Mouse (Mus musculus): ENCODE data around the gene Cacna1d. TPM values are rescaled to one million over a fixed set of nuclear protein-coding genes. Genes with fewer than 3 reads are reported as not detected.

The Cacna1d gene
- polyA plus RNA-seq, 1 experiment from 2014 or later: 2.3 TPM

- 88% methylated on average over 11 of the region's 11 CpGs for WGBS
- H3K36me3 ChIP-seq: peaks cover 63% of the 10 kb centered on the region
Measured at GRCm38 (mm10) chr14:29996000-29996751, 495.1 kb downstream of the Cacna1d start.

GRCm38 (mm10) chr14:29994976-29995375 is 496.3 kb downstream of the Cacna1d start:
- H3K9me3 ChIP-seq: no peaks in the 10 kb centered on the region
- H3K4me1 ChIP-seq: no peaks in the 10 kb centered on the region
- no peaks in the 10 kb centered on the region for H3K27me3 ChIP-seq
- no peak for ATAC-seq (ENCODE audit: insufficient number of reproducible peaks, low FRiP score, low TSS enrichment, low read depth)
- no peak overlapping the region for H3K9ac ChIP-seq
- 37% methylated on average over 4 of the region's 4 CpGs for WGBS
- H3K36me3 ChIP-seq: peaks cover 75% of the 10 kb centered on the region
- no peak overlapping the region for H3K27ac ChIP-seq
- H3K4me3 ChIP-seq: no peak overlapping the region
- H3K4me2 ChIP-seq: no peak overlapping the region

More at GRCm38 (mm10) chr14:29996000-29996751, 495.1 kb downstream of the Cacna1d start:
- Histone ChIP-seq H3K4me1 (no peaks in the 10 kb centered on the region), H3K4me2 (no peak overlapping the region), H3K4me3 (no peak overlapping the region), H3K27ac (no peak overlapping the region), H3K9me3 (no peaks in the 10 kb centered on the region), H3K27me3 (no peaks in the 10 kb centered on the region), H3K9ac (no peak overlapping the region)
- no peak for ATAC-seq (ENCODE audit: insufficient number of reproducible peaks, low FRiP score, low TSS enrichment, low read depth)

Other genes starting within 250 kb of the Cacna1d start
- 23.2 and 24.6 TPM in 2 replicates for gene Dcp1a, start 11.9 kb downstream of the Cacna1d start, polyA plus RNA-seq (2015; fragmentation: Nextera tagmentation; extraction: Ambion mirVana)
- gene Tkt, start 56.9 kb upstream of the Cacna1d start, polyA plus RNA-seq (2015; fragmentation: Nextera tagmentation; extraction: Ambion mirVana): 194 and 206 TPM in 2 replicates
- gene Prkcd, start 134.8 kb upstream of the Cacna1d start, polyA plus RNA-seq (2015; fragmentation: Nextera tagmentation; extraction: Ambion mirVana): 64.1 and 66.5 TPM in 2 replicates
- 16.7 and 18.0 TPM in 2 replicates for gene Rft1, start 162.9 kb upstream of the Cacna1d start, polyA plus RNA-seq (2015; fragmentation: Nextera tagmentation; extraction: Ambion mirVana)
- gene Sfmbt1, start 223.4 kb upstream of the Cacna1d start, polyA plus RNA-seq (2015; fragmentation: Nextera tagmentation; extraction: Ambion mirVana): 11.3 and 14.1 TPM in 2 replicates